In the genomic region with DNA sequence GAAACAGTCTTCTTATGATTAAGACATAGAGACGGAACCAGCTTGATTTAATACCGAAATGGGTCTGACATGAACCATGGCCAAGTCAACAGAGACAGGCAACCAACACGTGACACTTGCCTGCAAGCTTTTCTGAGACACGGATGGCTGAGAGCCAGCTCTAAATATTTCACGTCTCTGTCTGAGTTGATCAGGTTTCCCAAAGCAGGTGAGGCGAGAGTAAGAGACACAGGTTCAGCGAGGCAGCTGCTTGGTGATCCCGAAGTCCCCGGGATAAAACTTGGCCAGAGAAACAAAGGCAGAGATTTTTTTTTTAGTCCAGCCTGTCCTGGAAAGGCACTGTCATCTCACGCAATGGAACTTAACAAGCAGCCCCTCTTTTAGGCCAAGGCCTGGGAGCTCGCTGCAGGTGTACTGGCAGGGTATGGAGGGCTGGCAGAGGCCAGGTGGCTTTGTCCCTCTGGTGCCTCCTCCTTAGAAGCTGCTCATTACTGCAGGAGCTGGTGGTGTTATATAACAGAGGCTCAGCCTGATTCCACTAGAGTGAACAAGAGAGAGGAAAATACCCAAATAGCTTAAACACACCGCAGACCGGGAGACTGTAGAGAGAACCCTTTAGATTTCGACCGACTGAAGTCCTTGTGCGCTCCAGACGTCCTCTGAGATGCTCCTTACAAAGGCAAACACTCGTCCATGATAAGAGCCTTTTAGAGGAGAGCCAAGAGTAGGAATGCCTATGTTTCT, we compare ENCODE assay signal across 9 mouse cellular contexts. TPM values are rescaled to one million over a fixed set of nuclear protein-coding genes. Genes with fewer than 3 reads are reported as not detected.
DNase-seq lines count a peak whose midpoint lies in the region; TF ChIP-seq lines count a peak whose summit lies in the region.
"Had no signal": no experiment of that assay in that cellular context is flagged by ENCODE, and none has a peak within 500 bp of the region (broad histone marks: within the 10 kb centered on the region; RNA-seq: fewer than 3 reads in every experiment).

No protein-coding gene starts in this region.

- peak; percentile 50 for DNase-seq in gastrocnemius, adult 2 months
- DNase-seq in gastrocnemius, adult 18-20 months (ENCODE audit: low spot score), result no peak
- DNase-seq in cerebellum, adult 8-10 months, result peak; percentile 88
- peak; percentile 75 for DNase-seq in kidney, adult 9 months
- no peak for DNase-seq in limb, embryonic 10.5 days (ENCODE audit: low spot score)
- DNase-seq in thymus, adult 18-20 months, result no peak
- DNase-seq in embryo, embryonic 11 days, result no peak
- DNase-seq in embryo, embryonic 10 days (ENCODE audit: low spot score), result no peak

- intact Hi-C loops in gastrocnemius, adult 2 months (cut with DNase I), result no loop called here

- TF ChIP-seq CTCF in gastrocnemius, adult 2 months (IDR thresholded peaks at IDR 0.05), result no peak

- no peaks in the 10 kb centered on the region for H3K27me3 ChIP-seq in limb, embryonic 10.5 days (ENCODE audit: low read depth, poor library complexity, severe bottlenecking)

- H3K27ac ChIP-seq in gastrocnemius, adult 2 months, result peak overlapping the region; percentile 70
- peak overlapping the region; percentile 56 for H3K27ac ChIP-seq in limb, embryonic 10.5 days
- H3K27ac ChIP-seq: macrophage had no signal

- H3K9me3 ChIP-seq in limb, embryonic 10.5 days (replicated peaks), result no peaks in the 10 kb centered on the region

- peak overlapping the region; percentile 58 for H3K4me3 ChIP-seq in gastrocnemius, adult 2 months
- no peak overlapping the region for H3K4me3 ChIP-seq in limb, embryonic 10.5 days

- 90% methylated on average over 18 of the region's 18 CpGs for WGBS in limb, embryonic 10.5 days

- peaks cover 50% of the 10 kb centered on the region for H3K4me1 ChIP-seq in limb, embryonic 10.5 days

- H3K36me3 ChIP-seq in limb, embryonic 10.5 days, result no peaks in the 10 kb centered on the region

RNA-seq across cellular contexts. Expression of gene Xpnpep1, which starts 36.4 kb away (rescaled TPM):
- total RNA-seq in gastrocnemius, adult 2 months (2021), result 10 to 100 TPM; 41.9 to 48.9 TPM
- 10 to 100 TPM; 34.3 to 40.9 TPM for total RNA-seq in gastrocnemius, adult 18-20 months (2021)
- 138 and 152 TPM in 2 replicates for polyA plus RNA-seq in limb, embryonic 10.5 days (2016; fragmentation: Nextera tagmentation; extraction: Ambion mirVana)

Comparison
In these comparisons a context has a peak if more than half of its experiments do, and no peak if none do; other contexts are left out.
1. DNase-seq: peak in gastrocnemius, adult 2 months (single experiment), cerebellum, adult 8-10 months (single experiment) and kidney, adult 9 months (single experiment); none in gastrocnemius, adult 18-20 months (single experiment), limb, embryonic 10.5 days (single experiment), thymus, adult 18-20 months (0 of 2), embryo, embryonic 11 days (single experiment) and embryo, embryonic 10 days (single experiment).